Mouse (Mus musculus) layer of hippocampus, adult 11-12 months (tissue): Measurements from ENCODE around the gene Cd47.

Experiments used
- DNase-seq: peaks from one replicate; pipeline ENCODE4 v3.0.0; 2022; ENCODE audit warnings: low spot score

Cd47 gene

GRCm38 (mm10) chr16:49914094-49914493, 113.8 kb downstream of the Cd47 start:
- no peak for DNase-seq

- DNase-seq, result no peak
Observed at GRCm38 (mm10) chr16:49915532-49916476, 115.5 kb downstream of the Cd47 start.

DNA sequence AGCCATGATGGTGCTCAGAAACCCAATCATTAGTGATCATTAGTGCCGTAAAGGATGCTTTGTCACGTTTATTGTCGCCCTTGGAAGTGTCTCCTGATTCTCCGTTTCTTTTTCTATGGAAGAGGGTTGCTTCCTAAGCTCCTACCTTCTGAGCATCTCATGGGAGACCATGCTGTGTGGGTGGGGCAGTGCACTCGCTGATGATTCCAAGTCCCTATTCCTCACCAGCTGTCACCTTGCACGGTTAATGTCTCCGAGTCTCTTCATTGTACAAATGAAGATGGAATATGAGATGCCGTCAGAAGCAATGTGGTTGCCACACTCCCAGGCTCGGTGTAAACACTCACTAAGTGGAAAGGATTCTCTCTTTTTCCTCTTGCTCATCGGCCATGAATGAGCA, 119.9 kb downstream of the Cd47 start:
- no peak for DNase-seq

DNA sequence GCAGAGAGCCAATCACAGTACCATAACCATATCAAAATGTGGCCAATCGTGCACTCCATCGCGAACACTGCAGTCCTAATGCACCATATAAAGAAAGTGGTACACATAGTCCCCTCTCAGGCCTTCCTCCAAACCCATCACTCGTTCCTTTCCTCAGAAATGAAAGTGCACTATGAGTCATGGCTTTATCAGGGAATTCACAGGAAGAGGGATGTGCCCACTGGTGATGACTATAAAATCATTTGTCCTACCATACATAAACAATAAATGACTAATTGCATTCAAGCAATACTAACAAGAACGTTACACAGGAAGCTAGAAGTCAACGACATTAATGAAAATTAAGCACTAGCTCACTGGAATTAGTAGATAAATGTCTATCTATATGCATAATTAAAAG, 121.3 kb downstream of the Cd47 start:
- no peak for DNase-seq

DNA sequence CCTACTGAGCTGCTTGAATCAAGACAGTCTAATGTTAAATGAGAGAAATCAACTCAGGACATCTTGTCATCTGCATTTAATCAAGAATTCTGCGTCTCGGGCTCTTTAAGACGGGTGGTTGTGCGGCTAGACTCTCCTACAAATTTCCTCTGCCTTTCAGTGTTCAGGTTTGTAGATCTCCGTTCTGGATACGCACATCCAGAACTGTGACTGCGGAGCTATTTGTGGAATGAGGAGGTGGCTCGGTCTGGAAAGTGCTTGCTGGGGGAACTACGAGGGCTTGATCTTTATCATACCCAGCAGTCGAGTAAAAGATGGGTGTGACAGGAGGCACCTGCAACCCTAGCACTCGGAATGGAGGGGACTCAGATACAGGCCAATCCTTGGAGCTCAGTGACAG, 121.8 kb downstream of the Cd47 start:
- no peak for DNase-seq

GRCm38 (mm10) chr16:49923720-49924119, 123.4 kb downstream of the Cd47 start:
- no peak for DNase-seq

DNA sequence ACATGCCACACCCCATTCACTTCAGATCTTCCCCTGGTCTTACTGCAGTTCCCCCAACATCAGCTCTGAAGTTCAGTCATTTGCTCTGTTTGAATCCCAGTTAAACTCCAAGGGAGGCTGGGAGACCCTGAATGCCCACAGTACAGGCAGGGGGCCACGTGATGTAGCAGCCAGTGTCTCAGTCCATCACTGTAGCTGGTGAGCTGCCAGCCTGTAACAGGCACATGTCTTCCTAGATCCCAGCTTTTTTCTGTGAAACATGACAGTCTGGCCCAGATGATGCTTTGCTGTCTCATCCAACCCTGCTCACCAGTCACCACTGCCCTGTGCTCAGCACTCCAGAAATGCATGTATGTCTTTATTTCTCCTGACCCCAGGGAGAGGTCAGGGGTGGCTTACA, 124.6 kb downstream of the Cd47 start:
- DNase-seq, result no peak

- no peak for DNase-seq
Observed at GRCm38 (mm10) chr16:49933274-49933673, 132.9 kb downstream of the Cd47 start.

DNA sequence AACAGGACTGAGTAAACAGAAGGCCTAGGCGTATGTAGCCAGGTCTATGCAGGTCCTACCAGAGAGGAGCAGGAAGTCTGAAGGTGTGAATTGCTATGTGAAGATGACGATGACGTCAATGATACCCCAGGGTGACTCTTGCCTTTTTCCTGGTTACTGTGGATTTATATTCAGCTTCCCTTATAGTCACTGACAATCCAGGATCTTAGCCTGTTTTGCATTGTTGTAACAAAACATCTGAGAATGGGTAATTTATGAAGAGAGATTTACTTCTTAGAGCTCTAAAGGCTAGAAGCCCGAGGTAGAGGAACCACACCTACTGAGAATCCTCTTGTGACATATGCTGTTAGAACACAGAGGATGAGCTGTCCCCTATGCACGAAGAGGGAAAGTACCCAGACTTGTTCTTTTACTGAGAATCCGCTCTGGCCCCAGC, 135.7 kb downstream of the Cd47 start:
- DNase-seq, result no peak

- DNase-seq, result no peak
Observed at GRCm38 (mm10) chr16:49936793-49937192, 136.5 kb downstream of the Cd47 start.

- DNase-seq, result no peak
Observed at GRCm38 (mm10) chr16:49937218-49938165, 137.2 kb downstream of the Cd47 start.

DNA sequence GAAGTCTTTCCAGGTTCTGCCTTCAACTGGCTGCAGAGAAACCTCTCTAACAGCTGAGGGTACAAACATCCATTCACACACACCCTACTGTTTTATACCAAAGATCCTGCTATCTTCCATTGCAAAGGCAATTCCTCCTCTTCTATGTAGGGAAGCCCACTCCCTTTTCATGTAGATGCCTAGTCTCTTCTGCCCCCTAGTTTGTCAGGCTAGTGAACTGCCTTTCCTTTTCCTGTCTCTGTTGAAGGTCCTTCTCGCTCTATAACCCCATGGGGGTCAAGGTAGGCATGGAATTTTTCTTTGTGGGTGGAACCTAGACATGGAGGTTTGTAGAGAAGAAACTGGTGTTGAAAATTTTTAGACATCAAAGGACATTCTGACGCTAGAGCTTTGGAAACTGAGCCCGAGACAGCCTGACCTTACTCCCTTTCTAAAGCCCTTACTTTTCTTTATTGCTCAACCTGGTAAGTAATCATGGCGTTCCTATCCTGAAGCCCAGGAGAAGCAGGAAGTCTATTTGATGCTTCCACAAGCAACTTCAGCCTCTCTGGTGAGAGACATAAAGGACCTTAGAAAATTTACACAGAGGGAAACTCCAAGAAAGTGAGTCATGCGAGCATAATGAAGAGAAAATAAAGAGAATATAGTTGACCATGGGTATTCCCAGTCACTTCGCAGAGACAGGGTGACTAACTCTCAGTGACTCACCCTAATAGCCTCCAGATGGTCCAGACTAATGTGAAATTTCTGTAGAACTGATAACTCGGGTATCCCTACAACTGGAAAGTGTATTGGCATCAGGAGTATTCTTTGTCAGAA, 138.4 kb downstream of the Cd47 start:
- DNase-seq, result no peak

DNA sequence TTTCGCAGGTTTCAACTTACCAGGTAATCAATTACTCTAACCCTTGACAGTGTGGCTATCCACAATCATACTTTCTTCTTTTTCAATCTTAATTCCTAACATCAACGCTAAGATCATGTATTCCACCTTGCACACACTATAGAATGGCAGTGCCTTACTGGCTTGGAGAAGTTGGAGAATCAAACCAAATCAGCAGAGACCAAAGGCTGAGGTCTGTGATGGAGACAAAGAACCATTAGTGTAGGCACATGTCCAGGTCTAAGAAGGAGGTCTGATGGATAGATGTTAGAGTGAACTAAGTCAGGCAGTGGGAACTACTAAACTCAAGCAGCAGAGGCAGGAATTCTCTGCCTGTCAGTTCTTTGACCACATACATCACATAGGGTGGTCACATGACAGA, 139.0 kb downstream of the Cd47 start:
- no peak for DNase-seq

DNA sequence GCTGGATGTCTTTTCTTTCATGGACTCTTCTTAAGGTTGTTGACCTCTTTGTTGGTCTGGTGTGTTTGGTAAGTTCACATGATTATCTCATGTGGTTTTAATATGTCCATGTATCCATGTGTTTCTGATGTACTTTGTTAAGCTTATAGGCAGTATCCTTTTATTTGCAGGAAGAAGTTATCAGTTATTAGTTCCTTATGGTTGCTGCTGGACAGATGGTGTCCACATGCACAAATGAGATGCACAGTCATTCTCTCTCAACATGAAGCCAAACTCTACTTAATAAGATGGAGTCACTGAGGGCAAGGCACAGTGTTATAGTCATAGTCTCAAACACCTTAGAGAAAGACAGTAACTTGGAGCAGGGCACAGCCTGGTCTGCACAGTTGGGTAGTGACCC, 140.1 kb downstream of the Cd47 start:
- no peak for DNase-seq

- DNase-seq, result no peak
Observed at GRCm38 (mm10) chr16:49941031-49941430, 140.7 kb downstream of the Cd47 start.

- no peak for DNase-seq
Observed at GRCm38 (mm10) chr16:49943726-49944125, 143.4 kb downstream of the Cd47 start.

- no peak for DNase-seq
Observed at GRCm38 (mm10) chr16:49945084-49945483, 144.8 kb downstream of the Cd47 start.

DNA sequence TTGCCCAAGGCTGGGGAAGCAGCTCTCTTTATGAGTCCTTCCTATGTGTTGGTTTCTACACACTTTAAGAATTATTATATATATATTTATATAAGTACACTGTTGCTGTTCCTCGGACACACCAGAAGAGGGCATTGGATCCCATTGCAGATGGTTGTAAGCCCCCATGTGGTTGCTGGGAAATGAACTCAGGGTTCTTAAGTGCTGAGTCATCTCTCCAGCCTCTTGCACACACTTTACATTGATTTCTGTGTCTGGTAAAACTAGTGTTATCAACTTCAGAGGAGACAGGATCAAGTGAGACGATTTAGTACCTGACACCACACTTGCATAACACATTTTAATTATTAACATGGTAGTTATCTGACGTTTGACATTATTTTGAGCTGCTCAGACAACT, 146.7 kb downstream of the Cd47 start:
- no peak for DNase-seq

GRCm38 (mm10) chr16:49947610-49948009, 147.3 kb downstream of the Cd47 start:
- DNase-seq, result no peak

DNA sequence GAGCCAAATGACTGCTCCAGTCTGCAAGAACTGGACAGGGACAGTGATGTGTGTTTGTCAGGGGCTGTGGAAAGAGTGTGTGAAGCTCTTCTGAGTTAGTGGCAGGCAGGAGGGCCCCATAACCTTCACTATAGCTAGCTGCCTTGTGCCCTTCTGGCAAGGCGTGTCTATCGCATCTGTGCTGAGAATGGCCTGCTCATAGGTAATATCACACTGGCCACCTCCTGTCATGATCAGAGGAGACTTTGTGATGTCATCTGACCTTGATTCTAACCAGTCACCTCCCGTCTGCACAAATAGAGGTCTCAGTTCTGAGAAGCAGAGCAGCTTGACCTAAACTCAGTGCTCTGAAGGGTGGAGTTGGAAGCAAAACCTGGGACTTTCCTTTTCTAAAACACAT, 148.0 kb downstream of the Cd47 start:
- DNase-seq, result no peak

GRCm38 (mm10) chr16:49949261-49949660, 148.9 kb downstream of the Cd47 start:
- no peak for DNase-seq

DNA sequence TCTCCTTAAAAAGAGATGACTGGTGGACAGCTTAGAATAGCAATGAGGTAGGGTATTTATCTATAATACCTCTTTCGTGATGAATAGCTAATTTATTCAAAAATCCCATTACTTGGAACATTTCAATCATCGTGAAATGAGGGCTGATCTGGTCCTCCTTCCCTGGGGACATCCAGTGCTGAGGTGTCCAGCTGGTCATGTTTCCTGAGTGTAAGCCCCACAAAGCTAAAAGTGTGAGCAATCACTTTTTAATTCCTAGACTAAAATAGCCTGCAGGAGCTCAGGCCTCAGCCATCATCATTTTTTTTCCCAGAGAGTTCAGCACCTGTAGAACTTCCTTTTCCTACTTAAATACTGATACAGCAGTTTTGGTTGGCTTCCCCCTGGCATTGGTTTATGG, 150.0 kb downstream of the Cd47 start:
- no peak for DNase-seq
